Mouse (Mus musculus): ENCODE results near the gene Speg.

GRCm38 (mm10) chr1:75393846-75394245, 18.7 kb downstream of the Speg start:
- TF ChIP-seq CTCF (IDR thresholded peaks at IDR 0.05), result no peak
- TF ChIP-seq POLR2A (IDR thresholded peaks at IDR 0.05; ENCODE audit: insufficient read depth, low read depth, low read length), result no peak
